Mouse (Mus musculus) urinary bladder, postnatal 25 days (tissue): ENCODE measurements at regions not wholly inside any gene's neighbourhood (a gene's known extent, or its start where the extent isn't known, plus 50 kb on each side); places are given as distances from the start of the nearest gene placed in this dataset.
"Not testable (repeated sequence)": the region's sequence is repeated elsewhere in the genome, so short reads cannot be mapped to it uniquely, and the experiment has no call there.

Experiments used
- DNase-seq: peaks from one replicate; pipeline ENCODE4 v3.0.0; 2022; ENCODE audit warnings: low spot score

- DNase-seq: not testable (repeated sequence)
Observed at GRCm38 (mm10) chr14:53318512-53319309, 823.2 kb upstream of the Olfr1507 start.

GRCm38 (mm10) chr14:53312490-53312889 lies 816.9 kb upstream of the Olfr1507 start:
- DNase-seq: not testable (repeated sequence)

GRCm38 (mm10) chr14:53303179-53303578 lies 807.6 kb upstream of the Olfr1507 start:
- not testable (repeated sequence) for DNase-seq

- DNase-seq: not testable (repeated sequence)
Observed at GRCm38 (mm10) chr14:53302491-53302829, 806.9 kb upstream of the Olfr1507 start.

- not testable (repeated sequence) for DNase-seq
Observed at GRCm38 (mm10) chr14:53301722-53302490, 806.4 kb upstream of the Olfr1507 start.

- not testable (repeated sequence) for DNase-seq
Observed at GRCm38 (mm10) chr14:53301110-53301509, 805.6 kb upstream of the Olfr1507 start.

GRCm38 (mm10) chr14:53299735-53300134 lies 804.2 kb upstream of the Olfr1507 start:
- DNase-seq: not testable (repeated sequence)

GRCm38 (mm10) chr14:53283350-53284141 lies 788.0 kb upstream of the Olfr1507 start:
- not testable (repeated sequence) for DNase-seq

GRCm38 (mm10) chr14:53273218-53273617 lies 777.7 kb upstream of the Olfr1507 start:
- not testable (repeated sequence) for DNase-seq

GRCm38 (mm10) chr14:53267693-53268092 lies 772.1 kb upstream of the Olfr1507 start:
- not testable (repeated sequence) for DNase-seq

GRCm38 (mm10) chr14:53255962-53256361 lies 760.4 kb upstream of the Olfr1507 start:
- DNase-seq: not testable (repeated sequence)

- not testable (repeated sequence) for DNase-seq
Observed at GRCm38 (mm10) chr14:53253470-53253869, 757.9 kb upstream of the Olfr1507 start.

GRCm38 (mm10) chr14:53231142-53231541 lies 735.6 kb upstream of the Olfr1507 start:
- DNase-seq: not testable (repeated sequence)

GRCm38 (mm10) chr14:53224789-53225188 lies 729.2 kb upstream of the Olfr1507 start:
- not testable (repeated sequence) for DNase-seq

GRCm38 (mm10) chr14:53210554-53210953 lies 715.0 kb upstream of the Olfr1507 start:
- DNase-seq: not testable (repeated sequence)

GRCm38 (mm10) chr14:53209258-53209657 lies 713.7 kb upstream of the Olfr1507 start:
- not testable (repeated sequence) for DNase-seq

- DNase-seq: not testable (repeated sequence)
Observed at GRCm38 (mm10) chr14:53190931-53191330, 695.4 kb upstream of the Olfr1507 start.

- not testable (repeated sequence) for DNase-seq
Observed at GRCm38 (mm10) chr14:53174099-53174498, 678.5 kb upstream of the Olfr1507 start.

- DNase-seq: not testable (repeated sequence)
Observed at GRCm38 (mm10) chr14:53166327-53166726, 670.8 kb upstream of the Olfr1507 start.

GRCm38 (mm10) chr14:53159012-53159411 lies 663.5 kb upstream of the Olfr1507 start:
- not testable (repeated sequence) for DNase-seq

GRCm38 (mm10) chr14:53134783-53135182 lies 639.2 kb upstream of the Olfr1507 start:
- not testable (repeated sequence) for DNase-seq

- DNase-seq: peak; percentile 2
Observed at GRCm38 (mm10) chr14:53132390-53132789, 636.8 kb upstream of the Olfr1507 start.
